Mouse (Mus musculus) liver, embryonic 11.5 days (tissue): Measurements from ENCODE around the gene Tecpr2. TPM values are rescaled to one million over a fixed set of nuclear protein-coding genes. Genes with fewer than 3 reads are reported as not detected.
"Not testable (repeated sequence)": the region's sequence is repeated elsewhere in the genome, so short reads cannot be mapped to it uniquely, and the experiment has no call there.

ENCODE experiments used
- ATAC-seq: fragments of 200-750 bp; cut with Nextera tagmentation; replicated peaks from 2 replicates; pipeline ENCODE4 v1.8.0; 2017; ENCODE audit warnings: moderate number of reproducible peaks, mild to moderate bottlenecking, moderate TSS enrichment, moderate library complexity; ENCODE audit not compliant: low FRiP score
- DNase-seq: peaks from one replicate; pipeline ENCODE4 v3.0.0-alpha.2; 2017; ENCODE audit warnings: low spot score
- H3K27ac ChIP-seq: fragments of 300-500 bp; sonication (generic); 2 replicates; pipeline ENCODE4 v1.5.1; 2014; ENCODE audit warnings: mild to moderate bottlenecking, low read depth, low read length, control low read depth
- H3K27me3 ChIP-seq: fragments of 300-500 bp; sonication (generic); replicated peaks from 2 replicates; pipeline ENCODE4 v1.6.1; 2014; ENCODE audit warnings: low read length, mixed read lengths; ENCODE audit not compliant: control insufficient read depth, insufficient read depth
- H3K36me3 ChIP-seq: fragments of 300-500 bp; sonication (generic); 2 replicates; pipeline ENCODE4 v1.6.1; 2014; ENCODE audit warnings: mild to moderate bottlenecking, low read length, moderate library complexity, mixed read lengths; ENCODE audit not compliant: control insufficient read depth, insufficient read depth
- H3K4me1 ChIP-seq: fragments of 300-500 bp; sonication (generic); replicated peaks from 2 replicates; pipeline ENCODE4 v1.6.1; 2014; ENCODE audit warnings: low read length, mixed read lengths; ENCODE audit not compliant: control insufficient read depth, insufficient read depth
- H3K4me2 ChIP-seq: fragments of 300-500 bp; sonication (generic); 2 replicates; pipeline ENCODE4 v1.6.1; 2014; ENCODE audit warnings: mild to moderate bottlenecking, control low read depth, moderate library complexity
- H3K4me3 ChIP-seq: fragments of 300-500 bp; sonication (generic); 2 replicates; pipeline ENCODE4 v1.5.1; 2014; ENCODE audit warnings: low read depth, low read length, control low read depth
- H3K9ac ChIP-seq: fragments of 300-500 bp; sonication (generic); 2 replicates; pipeline ENCODE4 v1.6.1; 2014; ENCODE audit warnings: low read depth, low read length, control low read depth
- H3K9me3 ChIP-seq: fragments of 300-500 bp; sonication (generic); 2 replicates; pipeline ENCODE4 v1.6.1; 2016; ENCODE audit warnings: low read length, inconsistent platforms, mixed read lengths; ENCODE audit not compliant: control insufficient read depth
- WGBS: fragments of 180-500 bp; shearing (Covaris S2); extraction: QIAGEN DNeasy Blood & Tissue Kit; methylation state at CpG from one replicate; pipeline ENCODE4 v1.1.7; 2014; 5-methylcytosine and 5-hydroxymethylcytosine counted together
- polyA plus RNA-seq: library from polyadenylated mRNA; unstranded; fragments of >200 nt; fragmentation: Nextera tagmentation; extraction: Ambion mirVana; gene quantifications from 2 replicates; pipeline ENCODE4 v1.2.1, GENCODE M21; 2014

Gene Tecpr2
- polyA plus RNA-seq, 1 experiment from 2014 or later, result 4.7 TPM

DNA sequence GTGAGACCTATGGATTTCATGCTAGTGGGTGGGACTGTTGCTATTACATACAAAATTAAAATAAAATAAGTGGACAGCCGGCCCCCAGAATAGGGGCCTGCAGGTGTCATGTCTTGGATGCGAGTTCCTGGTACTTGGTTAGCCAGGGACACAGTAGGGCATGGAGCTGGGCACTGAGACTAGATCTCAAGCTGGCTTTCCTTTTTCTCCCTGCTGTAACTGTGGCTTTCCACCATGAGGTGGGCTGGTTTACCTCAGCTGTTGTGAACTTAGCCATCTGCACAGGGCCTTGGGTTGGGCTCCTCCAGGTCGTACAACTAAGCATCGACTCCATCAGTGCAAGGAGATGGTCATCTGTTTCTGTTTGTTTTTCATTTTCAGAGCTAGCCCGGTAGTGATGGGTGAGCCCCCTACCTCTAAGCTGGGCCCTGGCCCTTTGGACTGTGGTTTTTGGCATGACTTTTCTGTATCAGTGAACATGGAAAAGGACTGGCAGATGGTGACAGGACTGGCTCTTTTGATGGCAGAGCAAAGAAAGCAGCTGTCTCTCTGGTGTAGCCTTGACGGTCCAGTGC lies 42.8 kb upstream of the Tecpr2 start:
- no peak overlapping the region for H3K27ac ChIP-seq
- no peaks in the 10 kb centered on the region for H3K27me3 ChIP-seq
- H3K4me2 ChIP-seq, result peak overlapping the region; percentile 73
- DNase-seq (no peak), ATAC-seq (no peak)
- WGBS, result 78% methylated on average over 6 of the region's 6 CpGs
- peaks cover 12% of the 10 kb centered on the region for H3K4me1 ChIP-seq
- H3K9me3 ChIP-seq, result no peaks in the 10 kb centered on the region
- peak overlapping the region; percentile 71 for H3K9ac ChIP-seq
- peak overlapping the region; percentile 62 for H3K4me3 ChIP-seq
- no peaks in the 10 kb centered on the region for H3K36me3 ChIP-seq

- no peaks in the 10 kb centered on the region for H3K36me3 ChIP-seq
- H3K27me3 ChIP-seq, result no peaks in the 10 kb centered on the region
- peak within 1 kb of the TSS; percentile 94 for H3K4me3 ChIP-seq
- peak within 1 kb of the TSS; percentile 94 for H3K9ac ChIP-seq
- WGBS, result under 1% methylated on average over 89 of the region's 89 CpGs
- peak within 1 kb of the TSS; percentile 81 for H3K27ac ChIP-seq
- ATAC-seq, result peak; percentile 61
- peak; percentile 90 for DNase-seq
- peaks cover 22% of the 10 kb centered on the region for H3K4me1 ChIP-seq
- H3K9me3 ChIP-seq, result no peaks in the 10 kb centered on the region
- peak within 1 kb of the TSS; percentile 88 for H3K4me2 ChIP-seq
Measured at GRCm38 (mm10) chr12:110850010-110850928, 38.8 kb upstream of the Tecpr2 start, which contains the start of gene Zfp839. Gene Zfp839, plus strand, starts transcription at chr12:110850253.

DNA sequence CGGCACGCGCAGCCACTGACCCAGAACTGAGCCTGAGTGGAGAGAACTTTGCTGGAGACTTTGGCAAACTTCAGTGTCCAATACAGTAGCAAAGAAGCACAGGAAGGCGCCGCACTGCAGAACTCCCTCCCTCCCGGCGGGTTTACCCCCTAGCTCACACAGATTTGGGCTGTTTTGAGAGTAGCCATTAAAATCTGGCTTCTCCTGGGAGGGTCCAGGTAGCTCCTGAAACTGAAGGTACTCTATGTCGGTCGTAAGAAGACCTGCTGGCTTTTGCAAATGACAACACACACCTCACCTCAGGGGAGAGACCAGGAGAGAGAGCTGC lies 38.2 kb upstream of the Tecpr2 start:
- peak; percentile 12; the same call in 1 of the 2 replicates for ATAC-seq
- peak overlapping the region; percentile 88 for H3K4me2 ChIP-seq
- H3K27me3 ChIP-seq, result no peaks in the 10 kb centered on the region
- H3K4me3 ChIP-seq, result peak overlapping the region; percentile 94
- 7% methylated on average over 9 of the region's 9 CpGs for WGBS
- H3K36me3 ChIP-seq, result no peaks in the 10 kb centered on the region
- peaks cover 24% of the 10 kb centered on the region for H3K4me1 ChIP-seq
- peak overlapping the region; percentile 94 for H3K9ac ChIP-seq
- no peaks in the 10 kb centered on the region for H3K9me3 ChIP-seq
- no peak for DNase-seq
- peak overlapping the region; percentile 81 for H3K27ac ChIP-seq

DNA sequence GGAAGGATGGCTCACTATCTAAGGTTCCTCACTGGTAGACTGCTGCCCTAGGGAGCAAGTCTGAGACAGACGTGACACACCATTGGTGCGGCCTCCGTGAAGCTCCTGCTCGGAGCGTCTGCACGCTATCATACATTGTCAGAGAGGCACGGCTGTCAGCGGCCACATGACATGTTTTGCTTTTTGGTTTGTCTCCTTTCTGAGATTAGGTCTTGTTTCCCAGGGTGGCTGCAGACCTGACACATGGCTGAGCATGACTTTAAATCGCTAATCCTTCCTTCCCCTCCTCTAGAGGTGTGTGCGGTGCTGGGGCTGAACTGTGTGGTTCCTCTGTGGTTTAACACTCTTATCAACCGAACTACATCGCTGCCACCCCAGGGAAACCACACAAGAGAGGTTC lies 37.6 kb upstream of the Tecpr2 start:
- ATAC-seq, result peak; percentile 77
- WGBS, result 32% methylated on average over 12 of the region's 12 CpGs
- Histone ChIP-seq H3K9me3 (no peaks in the 10 kb centered on the region), H3K9ac (peak overlapping the region; percentile 94), H3K4me3 (peak overlapping the region; percentile 94), H3K4me1 (peaks cover 25% of the 10 kb centered on the region), H3K27ac (peak overlapping the region; percentile 81; the same call in 1 of the 2 replicates), H3K36me3 (peaks cover 4% of the 10 kb centered on the region; the same call in 1 of the 2 replicates), H3K27me3 (no peaks in the 10 kb centered on the region), H3K4me2 (peak overlapping the region; percentile 88)
- peak; percentile 48 for DNase-seq

DNA sequence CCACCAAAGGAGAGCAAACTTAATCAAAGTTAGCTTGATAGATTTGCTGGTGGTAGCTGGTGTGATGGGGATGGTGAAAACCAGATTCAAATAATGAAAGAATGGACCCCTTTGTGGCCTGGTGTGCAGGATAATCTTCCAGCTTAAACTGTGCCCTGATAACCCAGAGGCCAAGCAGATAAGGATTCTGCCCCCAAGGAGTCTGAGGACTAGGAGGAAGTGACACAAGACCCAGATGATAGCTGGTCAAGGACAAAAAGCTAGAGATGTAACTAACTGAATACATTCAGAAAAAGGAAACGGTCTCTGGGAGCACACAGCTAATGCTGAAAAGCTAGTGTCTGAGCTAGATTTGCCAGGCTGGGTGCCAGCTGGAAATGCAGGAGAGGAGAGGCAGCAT lies 37.1 kb upstream of the Tecpr2 start:
- peaks cover 26% of the 10 kb centered on the region for H3K4me1 ChIP-seq
- H3K9me3 ChIP-seq, result no peaks in the 10 kb centered on the region
- H3K27me3 ChIP-seq, result no peaks in the 10 kb centered on the region
- H3K36me3 ChIP-seq, result peaks cover 4% of the 10 kb centered on the region; the same call in 1 of the 2 replicates
- no peak for DNase-seq
- no peak overlapping the region for H3K27ac ChIP-seq
- H3K4me2 ChIP-seq, result peak overlapping the region; percentile 88
- no peak overlapping the region for H3K9ac ChIP-seq
- ATAC-seq, result no peak
- H3K4me3 ChIP-seq, result no peak overlapping the region; the same call in 1 of the 2 replicates
- 42% methylated on average over 1 of the region's 1 CpGs for WGBS

- ATAC-seq (no peak), DNase-seq (no peak)
- Histone ChIP-seq H3K4me1 (peaks cover 32% of the 10 kb centered on the region), H3K9ac (no peak overlapping the region), H3K36me3 (peaks cover 4% of the 10 kb centered on the region; the same call in 1 of the 2 replicates), H3K4me2 (no peak overlapping the region), H3K27me3 (no peaks in the 10 kb centered on the region), H3K4me3 (no peak overlapping the region), H3K9me3 (no peaks in the 10 kb centered on the region), H3K27ac (no peak overlapping the region)
- 82% methylated on average over 32 of the region's 32 CpGs for WGBS
Measured at GRCm38 (mm10) chr12:110854786-110855737, 34.0 kb upstream of the Tecpr2 start.

GRCm38 (mm10) chr12:110857196-110857595 lies 31.9 kb upstream of the Tecpr2 start:
- no peaks in the 10 kb centered on the region for H3K27me3 ChIP-seq
- H3K27ac ChIP-seq, result no peak overlapping the region
- no peak overlapping the region for H3K9ac ChIP-seq
- H3K4me1 ChIP-seq, result peaks cover 16% of the 10 kb centered on the region
- H3K36me3 ChIP-seq, result peaks cover 4% of the 10 kb centered on the region; the same call in 1 of the 2 replicates
- 68% methylated on average over 7 of the region's 7 CpGs for WGBS
- H3K9me3 ChIP-seq, result no peaks in the 10 kb centered on the region
- no peak for ATAC-seq
- no peak overlapping the region for H3K4me3 ChIP-seq
- H3K4me2 ChIP-seq, result no peak overlapping the region
- no peak for DNase-seq

DNA sequence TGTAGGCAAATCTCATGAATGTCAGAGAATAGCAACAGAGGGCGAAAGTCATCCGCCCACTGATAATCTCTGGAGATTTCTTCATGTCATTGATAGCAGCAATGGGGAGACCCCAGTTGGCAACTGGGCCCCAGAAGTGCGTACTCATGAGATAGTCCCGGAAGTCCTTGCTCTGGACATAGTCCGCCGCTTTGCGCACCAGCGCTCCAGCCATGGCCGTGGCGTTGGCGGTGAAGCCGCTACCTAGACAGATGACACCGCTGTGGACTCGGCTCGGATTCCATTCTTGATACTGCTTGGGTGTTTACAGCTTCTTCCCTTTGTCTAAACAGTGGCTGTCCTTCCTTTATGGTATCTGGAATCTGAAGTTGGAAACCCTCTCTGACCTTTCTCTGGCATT lies 30.4 kb upstream of the Tecpr2 start:
- not testable (repeated sequence) for H3K4me2 ChIP-seq, H3K27me3 ChIP-seq, H3K9me3 ChIP-seq, H3K27ac ChIP-seq, DNase-seq, ATAC-seq, H3K36me3 ChIP-seq, H3K4me3 ChIP-seq, H3K9ac ChIP-seq
- H3K4me1 ChIP-seq, result peaks cover 14% of the 10 kb centered on the region
- WGBS, result 95% methylated on average over 15 of the region's 15 CpGs
